Mouse (Mus musculus): ENCODE measurements around the gene Pafah1b2. TPM values are rescaled to one million over a fixed set of nuclear protein-coding genes. Genes with fewer than 3 reads are reported as not detected.

The Pafah1b2 gene
- total and polyA plus RNA-seq, 3 experiments, result 17.1 to 49.0 (median 46.0) TPM

GRCm38 (mm10) chr9:45983676-45984408 is 28.6 kb downstream of the Pafah1b2 start:
- Histone ChIP-seq H3K79me2 (replicated peaks; ENCODE audit: control insufficient read depth, insufficient read depth, low read length) (peaks cover 7% of the 10 kb centered on the region), H3K27ac (peak overlapping the region; percentile 95), H3K27me3 (ENCODE audit: control insufficient read depth, insufficient read depth, low read length) (no peaks in the 10 kb centered on the region), H3K4me3 (peak overlapping the region; percentile 97), H3K9ac (ENCODE audit: low read depth, low read length) (peak overlapping the region; percentile 96), H3K4me1 (ENCODE audit: control insufficient read depth, insufficient read depth, low read length) (peaks cover 7% of the 10 kb centered on the region), H3K36me3 (ENCODE audit: control insufficient read depth, insufficient read depth, low read length) (peaks cover 10% of the 10 kb centered on the region; the same call in 1 of the 2 replicates)
- intact Hi-C loops (cut with DNase I), result loop anchor here (1.0 to 5.0 kb wide), 2 partner anchors 29 to 77 kb away; partner anchors contain the start of genes Pcsk7, Rnf214 and Sidt2
- no peak for TF ChIP-seq POLR2A (IDR thresholded peaks at IDR 0.05; ENCODE audit: insufficient read depth, low read depth, low read length)
- TF ChIP-seq CTCF (IDR thresholded peaks at IDR 0.05), result peak; percentile 38
- no peak for TF ChIP-seq EP300 (IDR thresholded peaks at IDR 0.05; ENCODE audit: insufficient read depth, low read depth, low read length)
- DNase-seq, result peak in 1 of 2 experiments; percentile 65
- WGBS, result 2% methylated on average over 23 of the region's 23 CpGs

GRCm38 (mm10) chr9:45981331-45981730 is 31.2 kb downstream of the Pafah1b2 start:
- Histone ChIP-seq H3K4me3 (no peak overlapping the region), H3K9ac (ENCODE audit: low read depth, low read length) (no peak overlapping the region), H3K4me1 (ENCODE audit: control insufficient read depth, insufficient read depth, low read length) (peaks cover 7% of the 10 kb centered on the region), H3K27me3 (ENCODE audit: control insufficient read depth, insufficient read depth, low read length) (no peaks in the 10 kb centered on the region), H3K79me2 (replicated peaks; ENCODE audit: control insufficient read depth, insufficient read depth, low read length) (peaks cover 9% of the 10 kb centered on the region), H3K36me3 (ENCODE audit: control insufficient read depth, insufficient read depth, low read length) (peaks cover 12% of the 10 kb centered on the region), H3K27ac (no peak overlapping the region)
- no peak for TF ChIP-seq EP300 (IDR thresholded peaks at IDR 0.05; ENCODE audit: insufficient read depth, low read depth, low read length)
- TF ChIP-seq CTCF (IDR thresholded peaks at IDR 0.05), result peak; percentile 38
- no peak for DNase-seq
- intact Hi-C loops (cut with DNase I), result loop anchor here (5.0 kb wide), 1 partner anchor 74 kb away; the partner anchor contains the start of genes Pcsk7 and Rnf214

GRCm38 (mm10) chr9:45980611-45981010 is 31.9 kb downstream of the Pafah1b2 start:
- Histone ChIP-seq H3K36me3 (ENCODE audit: control insufficient read depth, insufficient read depth, low read length) (peaks cover 12% of the 10 kb centered on the region), H3K79me2 (replicated peaks; ENCODE audit: control insufficient read depth, insufficient read depth, low read length) (peaks cover 9% of the 10 kb centered on the region), H3K4me1 (ENCODE audit: control insufficient read depth, insufficient read depth, low read length) (peaks cover 7% of the 10 kb centered on the region), H3K9ac (ENCODE audit: low read depth, low read length) (no peak overlapping the region), H3K27me3 (ENCODE audit: control insufficient read depth, insufficient read depth, low read length) (no peaks in the 10 kb centered on the region), H3K4me3 (no peak overlapping the region), H3K27ac (no peak overlapping the region)
- TF ChIP-seq EP300 (IDR thresholded peaks at IDR 0.05; ENCODE audit: insufficient read depth, low read depth, low read length), result no peak
- no peak for TF ChIP-seq CTCF (IDR thresholded peaks at IDR 0.05)
- no peak for TF ChIP-seq POLR2A (IDR thresholded peaks at IDR 0.05; ENCODE audit: insufficient read depth, low read depth, low read length)
- intact Hi-C loops (cut with DNase I), result loop anchor here (5.0 kb wide), 1 partner anchor 73 kb away; the partner anchor contains the start of genes Pcsk7 and Rnf214
- WGBS, result 78% methylated on average over 1 of the region's 1 CpGs
- no peak for DNase-seq

GRCm38 (mm10) chr9:45979778-45980177 is 32.7 kb downstream of the Pafah1b2 start:
- peaks cover 12% of the 10 kb centered on the region for H3K36me3 ChIP-seq (ENCODE audit: control insufficient read depth, insufficient read depth, low read length)
- no peak overlapping the region for H3K4me3 ChIP-seq
- no peak for DNase-seq
- H3K79me2 ChIP-seq (replicated peaks; ENCODE audit: control insufficient read depth, insufficient read depth, low read length), result peaks cover 9% of the 10 kb centered on the region
- no peaks in the 10 kb centered on the region for H3K27me3 ChIP-seq (ENCODE audit: control insufficient read depth, insufficient read depth, low read length)
- TF ChIP-seq CTCF (IDR thresholded peaks at IDR 0.05) (no peak), EP300 (IDR thresholded peaks at IDR 0.05; ENCODE audit: insufficient read depth, low read depth, low read length) (no peak), POLR2A (IDR thresholded peaks at IDR 0.05; ENCODE audit: insufficient read depth, low read depth, low read length) (no peak)
- peaks cover 7% of the 10 kb centered on the region for H3K4me1 ChIP-seq (ENCODE audit: control insufficient read depth, insufficient read depth, low read length)
- intact Hi-C loops (cut with DNase I), result loop anchor here (5.0 kb wide), 1 partner anchor 72 kb away; the partner anchor contains the start of genes Pcsk7 and Rnf214
- no peak overlapping the region for H3K27ac ChIP-seq
- 86% methylated on average over 2 of the region's 2 CpGs for WGBS
- H3K9ac ChIP-seq (ENCODE audit: low read depth, low read length), result no peak overlapping the region; the same call in 1 of the 2 replicates

GRCm38 (mm10) chr9:45976884-45977283 is 35.6 kb downstream of the Pafah1b2 start:
- WGBS, result 68% methylated on average over 2 of the region's 2 CpGs
- no peak overlapping the region for H3K4me3 ChIP-seq
- no peak overlapping the region for H3K27ac ChIP-seq
- no peak overlapping the region for H3K9ac ChIP-seq (ENCODE audit: low read depth, low read length)
- no peak for DNase-seq
- H3K79me2 ChIP-seq (replicated peaks; ENCODE audit: control insufficient read depth, insufficient read depth, low read length), result peaks cover 9% of the 10 kb centered on the region
- intact Hi-C loops (cut with DNase I), result no loop called here
- H3K4me1 ChIP-seq (ENCODE audit: control insufficient read depth, insufficient read depth, low read length), result peaks cover 2% of the 10 kb centered on the region
- no peaks in the 10 kb centered on the region for H3K27me3 ChIP-seq (ENCODE audit: control insufficient read depth, insufficient read depth, low read length)
- H3K36me3 ChIP-seq (ENCODE audit: control insufficient read depth, insufficient read depth, low read length), result peaks cover 15% of the 10 kb centered on the region
- TF ChIP-seq POLR2A (IDR thresholded peaks at IDR 0.05; ENCODE audit: insufficient read depth, low read depth, low read length) (no peak), CTCF (IDR thresholded peaks at IDR 0.05) (peak; percentile 44)

- intact Hi-C loops (cut with DNase I), result no loop called here
- Histone ChIP-seq H3K4me1 (ENCODE audit: control insufficient read depth, insufficient read depth, low read length) (peaks cover 8% of the 10 kb centered on the region), H3K9ac (ENCODE audit: low read depth, low read length) (no peak overlapping the region), H3K27me3 (ENCODE audit: control insufficient read depth, insufficient read depth, low read length) (no peaks in the 10 kb centered on the region), H3K27ac (no peak overlapping the region), H3K36me3 (ENCODE audit: control insufficient read depth, insufficient read depth, low read length) (peaks cover 5% of the 10 kb centered on the region), H3K79me2 (replicated peaks; ENCODE audit: control insufficient read depth, insufficient read depth, low read length) (0 out of 2 replicates have a peak, but pooled peaks cover 1% of the 10 kb centered on the region), H3K4me3 (no peak overlapping the region)
- DNase-seq, result no peak
- WGBS, result 76% methylated on average over 6 of the region's 6 CpGs
- TF ChIP-seq POLR2A (IDR thresholded peaks at IDR 0.05; ENCODE audit: insufficient read depth, low read depth, low read length) (no peak), EP300 (IDR thresholded peaks at IDR 0.05; ENCODE audit: insufficient read depth, low read depth, low read length) (no peak), CTCF (IDR thresholded peaks at IDR 0.05) (no peak)
These were observed 48.9 kb downstream of the Pafah1b2 start for GRCm38 (mm10) chr9:45963577-45963976.

Measured in heart, adult 2 months (tissue).